Mouse (Mus musculus) small intestine, adult 2 months (tissue): Measurements from ENCODE around the gene Vmn1r4. TPM values are rescaled to one million over a fixed set of nuclear protein-coding genes. Genes with fewer than 3 reads are reported as not detected.
A peak's percentile ranks its signal among the peaks of the same experiment; 100 is the strongest.

Experiments
- H3K27ac ChIP-seq: fragments of 200-500 bp; 2 replicates; pipeline ENCODE4 v1.5.1; 2012; ENCODE audit warnings: low read depth, low read length, control low read depth, inconsistent platforms; ENCODE audit not compliant: insufficient read depth
- H3K27me3 ChIP-seq: fragments of 200-500 bp; 2 replicates; pipeline ENCODE4 v1.6.1; 2012; ENCODE audit warnings: mild to moderate bottlenecking, moderate library complexity, low read length, inconsistent platforms; ENCODE audit not compliant: control insufficient read depth, insufficient read depth
- H3K36me3 ChIP-seq: fragments of 200-500 bp; 2 replicates; pipeline ENCODE4 v1.6.1; 2012; ENCODE audit warnings: mild to moderate bottlenecking, low read length, control low read depth, inconsistent platforms; ENCODE audit not compliant: control insufficient read depth, insufficient read depth
- H3K4me1 ChIP-seq: fragments of 200-500 bp; 2 replicates; pipeline ENCODE4 v1.6.1; 2012; ENCODE audit warnings: low read length, inconsistent platforms, mixed read lengths; ENCODE audit not compliant: control insufficient read depth, insufficient read depth, insufficient read length
- H3K4me3 ChIP-seq: fragments of 200-500 bp; 2 replicates; pipeline ENCODE4 v1.5.1; 2012; ENCODE audit warnings: low read depth, mild to moderate bottlenecking, control low read depth, inconsistent platforms, low read length, moderate library complexity
- CTCF ChIP-seq: fragments of 200-500 bp; IDR thresholded peaks from 2 replicates; pipeline ENCODE4 v1.5.1; 2012; ENCODE audit warnings: low read depth, mild to moderate bottlenecking, control low read depth, inconsistent platforms, low read length, moderate library complexity, mixed read lengths; ENCODE audit not compliant: insufficient replicate concordance, insufficient read length; ENCODE audit errors: extremely low read depth
- POLR2A ChIP-seq: fragments of 200-500 bp; IDR thresholded peaks from 2 replicates; pipeline ENCODE4 v1.6.1; 2012; ENCODE audit warnings: low read depth, mild to moderate bottlenecking, control low read depth, inconsistent platforms, low read length, moderate library complexity
- WGBS: fragments of 180-500 bp; shearing (Covaris S2); methylation state at CpG from one replicate; pipeline ENCODE4 v1.1.7; 2018; 5-methylcytosine and 5-hydroxymethylcytosine counted together
- polyA plus RNA-seq: library from polyadenylated mRNA; depleted of rRNA; stranded (reverse); fragments of >200 nt; gene quantifications from 2 replicates; pipeline ENCODE4 v1.2.3, GENCODE M21; 2012; rRNA removed

The Vmn1r4 gene
- polyA plus RNA-seq = not detected in 2 replicates

- Histone ChIP-seq H3K27ac (peak within 1 kb of the TSS; percentile 94), H3K4me3 (peak within 1 kb of the TSS; percentile 79), H3K36me3 (no peaks in the 10 kb centered on the region), H3K4me1 (peaks cover 13% of the 10 kb centered on the region; the same call in 1 of the 2 replicates), H3K27me3 (no peaks in the 10 kb centered on the region)
- TF ChIP-seq CTCF (no peak), POLR2A (peak; percentile 16; the same call in 1 of the 2 replicates)
- 2% methylated on average over 64 of the region's 64 CpGs for WGBS
These were observed at the start of gene Vmn1r4, which contains the start of gene Nt5c3 for GRCm38 (mm10) chr6:56923726-56924707. TSS of gene Vmn1r4 (plus strand) at chr6:56924015. TSS of gene Nt5c3 (minus strand) at chr6:56923932.

DNA sequence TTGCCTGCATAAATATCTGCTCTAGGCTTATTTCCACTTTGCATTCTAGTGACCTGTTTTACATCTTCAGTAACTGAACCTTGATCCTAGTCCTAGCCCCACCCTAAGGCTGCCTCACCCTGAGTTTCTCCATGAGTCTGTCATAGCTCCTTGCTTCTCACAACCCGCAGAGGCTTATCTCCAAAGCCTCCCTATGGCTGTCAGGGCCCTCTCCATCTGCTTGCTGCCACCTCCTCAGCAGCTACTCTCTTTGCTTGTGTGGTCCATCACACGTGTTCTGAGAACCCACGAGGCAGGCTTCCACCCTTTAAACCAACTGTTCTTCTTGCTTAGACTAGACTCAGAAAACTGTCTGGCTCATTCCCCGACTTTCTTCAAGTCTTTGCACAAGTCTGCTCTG lies 46.9 kb upstream of the Vmn1r4 start:
- Histone ChIP-seq H3K4me1 (peaks cover 10% of the 10 kb centered on the region; the same call in 1 of the 2 replicates), H3K4me3 (no peak overlapping the region), H3K36me3 (peaks cover 6% of the 10 kb centered on the region; the same call in 1 of the 2 replicates), H3K27me3 (no peaks in the 10 kb centered on the region), H3K27ac (no peak overlapping the region; the same call in 1 of the 2 replicates)
- TF ChIP-seq POLR2A (no peak), CTCF (no peak)
- 39% methylated on average over 4 of the region's 4 CpGs for WGBS

DNA sequence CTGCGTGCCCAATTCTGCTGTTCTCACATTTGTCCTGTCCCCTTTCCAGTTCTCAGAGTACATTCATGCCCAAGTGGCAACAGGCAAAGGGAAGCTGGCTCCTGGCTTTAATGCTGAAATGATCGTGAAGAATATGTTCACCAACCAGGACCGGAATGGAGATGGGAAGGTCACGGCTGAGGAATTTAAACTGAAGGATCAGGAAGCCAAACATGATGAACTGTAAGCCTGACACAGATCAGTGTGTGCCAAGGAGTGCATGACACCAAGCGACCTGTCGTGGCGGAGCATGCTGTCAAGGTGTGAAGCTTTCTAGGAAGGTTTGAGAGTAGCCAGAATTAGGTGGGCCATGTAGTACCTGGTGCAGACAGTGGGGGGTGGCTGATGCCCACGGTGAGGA lies 45.8 kb upstream of the Vmn1r4 start:
- H3K27ac ChIP-seq = no peak overlapping the region
- TF ChIP-seq CTCF (no peak), POLR2A (no peak)
- WGBS = 91% methylated on average over 8 of the region's 8 CpGs
- no peak overlapping the region for H3K4me3 ChIP-seq
- peaks cover 10% of the 10 kb centered on the region; the same call in 1 of the 2 replicates for H3K4me1 ChIP-seq
- no peaks in the 10 kb centered on the region for H3K27me3 ChIP-seq
- H3K36me3 ChIP-seq = peaks cover 11% of the 10 kb centered on the region

- no peaks in the 10 kb centered on the region for H3K27me3 ChIP-seq
- peaks cover 10% of the 10 kb centered on the region; the same call in 1 of the 2 replicates for H3K4me1 ChIP-seq
- H3K27ac ChIP-seq = no peak overlapping the region
- H3K4me3 ChIP-seq = no peak overlapping the region
- H3K36me3 ChIP-seq = peaks cover 20% of the 10 kb centered on the region
- no peak for TF ChIP-seq CTCF
- no peak for TF ChIP-seq POLR2A
- 12% methylated on average over 1 of the region's 1 CpGs for WGBS
These were observed 44.4 kb upstream of the Vmn1r4 start for GRCm38 (mm10) chr6:56879352-56879955.

- peaks cover 50% of the 10 kb centered on the region for H3K36me3 ChIP-seq
- no peaks in the 10 kb centered on the region for H3K27me3 ChIP-seq
- 0 out of 2 replicates have a peak, but pooled peaks cover 1% of the 10 kb centered on the region for H3K4me1 ChIP-seq
- H3K27ac ChIP-seq = no peak overlapping the region
- 96% methylated on average over 6 of the region's 6 CpGs for WGBS
- H3K4me3 ChIP-seq = no peak overlapping the region
- TF ChIP-seq CTCF (no peak), POLR2A (no peak)
These were observed 35.3 kb upstream of the Vmn1r4 start for GRCm38 (mm10) chr6:56888561-56888960.

DNA sequence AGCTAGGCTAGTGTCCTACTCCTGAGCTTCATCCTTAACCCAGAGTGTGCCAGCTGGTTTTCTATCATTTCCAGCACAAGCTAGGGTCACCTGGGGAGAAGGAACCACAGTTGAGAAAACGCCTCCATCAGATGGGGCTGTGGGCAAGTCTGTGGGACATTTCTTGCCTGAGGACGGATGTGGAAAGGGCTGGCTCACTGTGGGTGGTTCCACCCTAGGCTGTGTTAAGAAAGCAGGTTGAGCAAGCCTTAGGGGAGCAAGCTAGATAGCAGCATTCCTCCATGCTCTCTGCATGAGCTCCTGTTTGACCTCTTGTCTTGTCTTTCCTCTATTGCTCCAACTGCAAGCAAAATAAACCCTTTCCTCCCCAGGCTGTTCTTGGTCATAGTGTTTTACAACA lies 33.1 kb upstream of the Vmn1r4 start:
- H3K27me3 ChIP-seq = no peaks in the 10 kb centered on the region
- no peak for TF ChIP-seq POLR2A
- no peak for TF ChIP-seq CTCF
- H3K4me1 ChIP-seq = 0 out of 2 replicates have a peak, but pooled peaks cover 1% of the 10 kb centered on the region
- peaks cover 36% of the 10 kb centered on the region for H3K36me3 ChIP-seq
- no peak overlapping the region for H3K4me3 ChIP-seq
- H3K27ac ChIP-seq = no peak overlapping the region
- WGBS = 89% methylated on average over 2 of the region's 2 CpGs
